Mouse (Mus musculus): ENCODE measurements around the gene Srp14. TPM values are rescaled to one million over a fixed set of nuclear protein-coding genes. Genes with fewer than 3 reads are reported as not detected.

Srp14 gene
- polyA plus RNA-seq, 1 experiment = 221 TPM

- DNase-seq = no peak
- WGBS = 79% methylated on average over 5 of the region's 5 CpGs
Observed at GRCm38 (mm10) chr2:118497890-118498289, 18.4 kb upstream of the Srp14 start.

GRCm38 (mm10) chr2:118495024-118495423 lies 15.5 kb upstream of the Srp14 start:
- H3K27ac ChIP-seq (ENCODE audit: insufficient read depth, low read length) = no peak overlapping the region
- no peak overlapping the region for H3K4me3 ChIP-seq (replicated peaks; ENCODE audit: insufficient read depth, low read depth, low read length)
- 73% methylated on average over 9 of the region's 9 CpGs for WGBS
- DNase-seq = no peak
- TF ChIP-seq POLR2A (IDR thresholded peaks at IDR 0.05; ENCODE audit: borderline replicate concordance, insufficient read depth, low read length) (no peak), CTCF (IDR thresholded peaks at IDR 0.05; ENCODE audit: borderline replicate concordance, insufficient read depth, low read depth, low read length) (no peak)
- no peaks in the 10 kb centered on the region for H3K27me3 ChIP-seq (ENCODE audit: control insufficient read depth, insufficient read depth, low read length)
- no peaks in the 10 kb centered on the region for H3K4me1 ChIP-seq (ENCODE audit: control insufficient read depth, insufficient read depth, low read length)

More at GRCm38 (mm10) chr2:118497890-118498289, 18.4 kb upstream of the Srp14 start:
- TF ChIP-seq POLR2A (IDR thresholded peaks at IDR 0.05; ENCODE audit: borderline replicate concordance, insufficient read depth, low read length) (no peak), CTCF (IDR thresholded peaks at IDR 0.05; ENCODE audit: borderline replicate concordance, insufficient read depth, low read depth, low read length) (no peak)
- Histone ChIP-seq H3K27me3 (ENCODE audit: control insufficient read depth, insufficient read depth, low read length) (no peaks in the 10 kb centered on the region), H3K4me3 (replicated peaks; ENCODE audit: insufficient read depth, low read depth, low read length) (no peak overlapping the region), H3K4me1 (ENCODE audit: control insufficient read depth, insufficient read depth, low read length) (no peaks in the 10 kb centered on the region), H3K27ac (ENCODE audit: insufficient read depth, low read length) (no peak overlapping the region)

GRCm38 (mm10) chr2:118491741-118492395 lies 12.4 kb upstream of the Srp14 start:
- Histone ChIP-seq H3K4me3 (replicated peaks; ENCODE audit: insufficient read depth, low read depth, low read length) (no peak overlapping the region), H3K4me1 (ENCODE audit: control insufficient read depth, insufficient read depth, low read length) (no peaks in the 10 kb centered on the region), H3K27ac (ENCODE audit: insufficient read depth, low read length) (no peak overlapping the region), H3K27me3 (ENCODE audit: control insufficient read depth, insufficient read depth, low read length) (no peaks in the 10 kb centered on the region)
- DNase-seq = no peak
- WGBS = 87% methylated on average over 4 of the region's 4 CpGs
- TF ChIP-seq POLR2A (IDR thresholded peaks at IDR 0.05; ENCODE audit: borderline replicate concordance, insufficient read depth, low read length) (no peak), CTCF (IDR thresholded peaks at IDR 0.05; ENCODE audit: borderline replicate concordance, insufficient read depth, low read depth, low read length) (no peak)

GRCm38 (mm10) chr2:118491281-118491731 lies 11.8 kb upstream of the Srp14 start:
- no peak for TF ChIP-seq POLR2A (IDR thresholded peaks at IDR 0.05; ENCODE audit: borderline replicate concordance, insufficient read depth, low read length)
- no peak for TF ChIP-seq CTCF (IDR thresholded peaks at IDR 0.05; ENCODE audit: borderline replicate concordance, insufficient read depth, low read depth, low read length)
- no peak for DNase-seq
- Histone ChIP-seq H3K4me1 (ENCODE audit: control insufficient read depth, insufficient read depth, low read length) (no peaks in the 10 kb centered on the region), H3K27ac (ENCODE audit: insufficient read depth, low read length) (no peak overlapping the region), H3K27me3 (ENCODE audit: control insufficient read depth, insufficient read depth, low read length) (no peaks in the 10 kb centered on the region), H3K4me3 (replicated peaks; ENCODE audit: insufficient read depth, low read depth, low read length) (no peak overlapping the region)
- 37% methylated on average over 5 of the region's 5 CpGs for WGBS

- Histone ChIP-seq H3K27ac (ENCODE audit: insufficient read depth, low read length) (no peak overlapping the region), H3K4me1 (ENCODE audit: control insufficient read depth, insufficient read depth, low read length) (no peaks in the 10 kb centered on the region), H3K4me3 (replicated peaks; ENCODE audit: insufficient read depth, low read depth, low read length) (no peak overlapping the region), H3K27me3 (ENCODE audit: control insufficient read depth, insufficient read depth, low read length) (no peaks in the 10 kb centered on the region)
- 49% methylated on average over 12 of the region's 12 CpGs for WGBS
- DNase-seq = no peak
- TF ChIP-seq POLR2A (IDR thresholded peaks at IDR 0.05; ENCODE audit: borderline replicate concordance, insufficient read depth, low read length) = no peak
- TF ChIP-seq CTCF (IDR thresholded peaks at IDR 0.05; ENCODE audit: borderline replicate concordance, insufficient read depth, low read depth, low read length) = no peak
Observed at GRCm38 (mm10) chr2:118490241-118491091, 11.0 kb upstream of the Srp14 start.

GRCm38 (mm10) chr2:118487806-118488205 lies 8.3 kb upstream of the Srp14 start:
- 76% methylated on average over 3 of the region's 3 CpGs for WGBS
- H3K4me3 ChIP-seq (replicated peaks; ENCODE audit: insufficient read depth, low read depth, low read length) = no peak overlapping the region
- TF ChIP-seq POLR2A (IDR thresholded peaks at IDR 0.05; ENCODE audit: borderline replicate concordance, insufficient read depth, low read length) (no peak), CTCF (IDR thresholded peaks at IDR 0.05; ENCODE audit: borderline replicate concordance, insufficient read depth, low read depth, low read length) (peak; percentile 18; the same call in 1 of the 2 replicates)
- no peaks in the 10 kb centered on the region for H3K27me3 ChIP-seq (ENCODE audit: control insufficient read depth, insufficient read depth, low read length)
- no peaks in the 10 kb centered on the region for H3K4me1 ChIP-seq (ENCODE audit: control insufficient read depth, insufficient read depth, low read length)
- no peak for DNase-seq
- no peak overlapping the region for H3K27ac ChIP-seq (ENCODE audit: insufficient read depth, low read length)

- H3K27me3 ChIP-seq (ENCODE audit: control insufficient read depth, insufficient read depth, low read length) = no peaks in the 10 kb centered on the region
- WGBS = 18% methylated on average over 12 of the region's 12 CpGs
- TF ChIP-seq POLR2A (IDR thresholded peaks at IDR 0.05; ENCODE audit: borderline replicate concordance, insufficient read depth, low read length) (no peak), CTCF (IDR thresholded peaks at IDR 0.05; ENCODE audit: borderline replicate concordance, insufficient read depth, low read depth, low read length) (peak; percentile 95)
- no peak overlapping the region for H3K27ac ChIP-seq (ENCODE audit: insufficient read depth, low read length)
- H3K4me1 ChIP-seq (ENCODE audit: control insufficient read depth, insufficient read depth, low read length) = no peaks in the 10 kb centered on the region
- peak; percentile 68 to 83 for DNase-seq
- no peak overlapping the region for H3K4me3 ChIP-seq (replicated peaks; ENCODE audit: insufficient read depth, low read depth, low read length)
Observed at GRCm38 (mm10) chr2:118486933-118487332, 7.4 kb upstream of the Srp14 start.

Data from cerebellum, adult 2 months (tissue).